Mouse (Mus musculus) gastrocnemius, postnatal 36 days (tissue): Measurements from ENCODE around the gene Ccdc162. TPM values are rescaled to one million over a fixed set of nuclear protein-coding genes. Genes with fewer than 3 reads are reported as not detected.
"Not testable (repeated sequence)": the region's sequence is repeated elsewhere in the genome, so short reads cannot be mapped to it uniquely, and the experiment has no call there.

Source experiments
- DNase-seq, 2 experiments: peaks; one replicate each; pipeline ENCODE4 v3.0.0; 2022
- intact Hi-C: fragments of 180-260 bp; cut with DNase I; formaldehyde crosslinking; loops from one replicate; pipeline ENCODE4 v1.15.1; 2025
- total RNA-seq, 2 experiments: library from RNA; stranded (reverse); gene quantifications; 2 replicates each; pipeline ENCODE4 v1.2.3; 2021

Gene Ccdc162
- total RNA-seq, 2 experiments from 2014 or later = 0.46 to 0.62 TPM

DNA sequence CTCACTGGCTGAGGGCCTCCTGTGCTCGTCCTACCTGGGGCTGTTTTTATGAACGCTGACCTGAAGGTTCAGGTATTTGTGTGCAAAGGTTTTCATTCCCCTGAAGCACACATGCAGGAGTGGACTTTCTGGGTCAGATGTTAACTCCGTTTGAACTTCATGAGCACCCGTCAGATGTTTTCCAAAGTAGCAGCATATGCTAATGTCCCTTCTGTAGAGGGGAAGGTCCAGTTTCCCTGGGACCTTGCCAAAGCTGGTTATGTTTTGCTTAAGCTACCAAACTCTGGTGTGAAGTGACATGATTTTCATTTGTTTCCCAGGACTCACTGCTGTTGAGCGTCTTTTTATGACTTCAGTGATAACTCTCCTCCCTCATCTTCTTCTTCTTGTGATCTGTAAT lies 16.8 kb downstream of the Ccdc162 start:
- DNase-seq = no peak
- intact Hi-C loops = no loop called here

DNA sequence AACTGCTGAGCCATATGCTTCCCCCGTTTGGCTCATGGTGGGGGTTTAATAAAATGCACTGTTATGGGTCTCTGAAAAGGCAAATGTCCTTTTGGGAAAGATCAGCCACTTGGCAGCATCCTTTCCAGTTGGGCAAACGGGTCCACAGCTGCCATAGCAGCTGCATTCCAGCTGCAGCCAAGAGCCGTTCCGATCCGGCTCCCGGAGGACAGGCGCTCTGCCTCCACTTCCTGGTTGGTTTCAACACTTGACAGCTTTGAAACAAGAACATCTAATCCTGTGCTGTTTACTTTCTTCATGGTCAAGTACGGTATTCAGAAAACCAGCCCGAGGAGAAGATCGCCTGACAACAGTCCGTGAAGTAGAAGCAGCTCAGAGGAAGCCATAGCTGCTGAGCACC lies 19.4 kb downstream of the Ccdc162 start:
- intact Hi-C loops = no loop called here
- DNase-seq = no peak

DNA sequence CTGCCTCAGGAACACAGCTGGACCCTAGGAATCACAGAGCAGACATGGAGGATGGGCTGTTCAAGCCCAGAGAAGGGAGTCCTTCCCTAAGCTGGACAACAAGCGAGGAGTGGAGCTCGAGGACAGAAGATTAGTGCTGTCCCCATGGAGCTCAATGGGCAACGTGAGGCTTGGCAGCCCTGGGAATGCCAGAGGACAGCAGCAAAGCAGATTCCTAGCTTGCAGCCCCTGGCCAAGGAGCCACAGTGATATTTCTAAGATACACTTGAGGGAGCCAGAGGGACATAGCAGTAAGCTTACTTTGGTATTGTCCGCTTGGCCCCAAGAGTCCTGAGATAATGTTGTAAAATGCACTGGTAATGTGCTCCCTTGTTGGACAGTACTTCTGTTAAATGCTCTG lies 25.5 kb downstream of the Ccdc162 start:
- no peak for DNase-seq
- intact Hi-C loops = no loop called here

DNA sequence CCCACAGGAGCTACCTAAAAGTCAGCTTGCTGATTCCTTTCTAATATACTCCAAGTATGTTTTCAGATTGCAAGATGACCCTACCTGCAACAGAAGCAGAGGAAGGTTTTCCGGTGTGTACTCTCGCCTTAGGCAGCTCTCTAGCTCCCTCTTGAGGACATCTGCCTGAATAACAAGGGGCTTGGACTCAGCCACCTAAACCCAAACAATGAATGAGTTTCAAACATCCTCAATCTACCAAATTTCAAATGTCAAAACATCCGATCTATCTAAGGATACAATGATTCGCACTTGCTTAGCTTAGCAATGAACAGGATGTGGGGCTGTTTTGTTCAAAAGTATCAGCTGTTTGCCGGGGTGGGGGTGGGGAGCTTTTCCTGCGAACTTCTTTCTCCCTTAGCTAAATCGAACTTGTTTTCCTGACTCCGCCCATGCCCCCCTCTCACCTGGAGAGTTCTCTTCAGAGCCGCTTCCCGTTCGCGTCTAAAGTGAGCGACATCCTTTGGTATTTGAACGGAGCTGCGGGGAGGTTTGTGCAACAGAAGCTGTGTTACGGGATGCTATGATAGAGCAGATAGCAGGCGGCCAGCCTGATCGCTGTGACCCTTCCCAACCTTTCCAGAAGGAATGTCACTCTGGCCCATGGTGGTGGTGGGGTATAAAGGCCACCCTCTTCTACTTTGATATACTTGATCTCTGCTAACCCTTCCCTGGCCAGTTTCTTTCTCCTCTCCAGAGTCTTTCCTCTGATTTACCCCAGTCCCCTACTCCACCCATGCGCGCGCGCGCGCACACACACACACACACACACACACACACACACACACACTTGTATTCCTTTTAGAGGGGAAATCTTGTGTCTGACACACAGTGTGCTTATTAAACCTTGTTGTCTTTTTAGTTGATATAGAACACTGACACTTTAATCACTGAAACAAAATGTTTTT lies 26.2 kb downstream of the Ccdc162 start:
- intact Hi-C loops = loop anchor here (10.0 kb wide), 2 partner anchors 255 to 385 kb away; partner anchors contain the start of genes Ak9 and Fig4
- peak in 1 of 2 experiments; percentile 42 for DNase-seq

DNA sequence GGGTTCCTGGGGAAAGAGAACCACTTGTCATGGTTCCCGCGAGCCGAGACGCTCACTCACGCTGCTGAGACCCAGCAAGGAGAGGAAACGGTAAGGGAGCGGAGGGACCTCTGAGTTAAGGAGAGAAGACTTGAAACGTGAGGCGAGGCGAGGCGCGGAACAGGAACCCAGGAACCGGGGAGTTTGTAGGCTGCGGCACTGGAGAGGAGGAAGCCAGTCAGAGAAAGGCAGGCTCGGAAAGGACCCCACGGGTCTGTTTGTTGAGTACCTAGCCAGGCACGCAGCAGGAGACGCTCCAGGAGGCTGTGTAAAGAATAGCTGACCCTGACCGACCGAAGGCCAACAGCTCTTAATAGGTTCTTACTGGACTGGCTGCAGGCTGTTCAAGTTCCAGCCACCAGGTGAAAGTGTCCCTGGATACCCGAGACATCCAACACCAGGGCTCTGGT lies 31.9 kb downstream of the Ccdc162 start:
- no peak for DNase-seq
- intact Hi-C loops = loop anchor here (1.0 to 10.0 kb wide), 3 partner anchors 166 to 380 kb away; partner anchors contain the start of genes Ak9 and Fig4

DNA sequence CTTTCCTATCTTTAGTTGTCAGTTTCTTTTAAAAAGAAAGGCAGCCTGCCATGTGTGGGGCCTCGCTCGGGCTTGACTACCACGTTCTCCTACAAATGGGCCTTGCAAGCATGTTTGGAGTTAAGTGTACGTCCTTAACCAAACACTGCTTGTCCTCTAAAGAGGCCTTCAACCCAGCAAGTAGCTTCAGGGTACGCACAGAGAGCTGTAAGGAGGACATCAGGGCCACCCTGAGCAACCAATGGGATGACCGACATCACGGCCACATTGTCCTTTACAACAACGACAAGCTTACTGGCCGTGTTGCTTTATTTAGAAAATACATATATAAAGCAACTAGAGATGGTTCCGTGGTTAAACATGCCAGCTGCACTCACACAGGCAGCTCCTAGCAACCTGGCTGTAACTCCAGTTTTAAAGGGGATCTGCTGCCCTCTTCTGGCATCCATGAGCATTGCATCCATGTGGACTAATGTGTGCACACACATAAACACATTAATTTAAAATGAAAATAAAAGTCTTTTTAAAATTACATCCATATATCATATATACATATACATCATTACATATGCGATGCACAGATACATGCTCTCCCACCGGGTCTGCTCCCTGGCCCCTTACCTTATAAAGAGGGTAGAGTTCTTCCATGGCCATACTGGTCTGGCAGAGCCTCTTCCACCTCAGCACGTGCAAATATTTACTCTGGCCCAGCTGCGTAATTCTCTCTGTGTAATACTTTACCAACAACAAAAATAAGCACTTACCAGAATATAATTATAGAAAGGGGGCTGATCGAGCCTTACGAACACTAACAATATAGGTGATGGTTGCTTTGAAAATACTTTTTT lies 33.7 kb downstream of the Ccdc162 start:
- intact Hi-C loops = loop anchor here (10.0 kb wide), 2 partner anchors 248 to 378 kb away; partner anchors contain the start of genes Ak9 and Fig4
- peak; percentile 74 to 82 for DNase-seq

DNA sequence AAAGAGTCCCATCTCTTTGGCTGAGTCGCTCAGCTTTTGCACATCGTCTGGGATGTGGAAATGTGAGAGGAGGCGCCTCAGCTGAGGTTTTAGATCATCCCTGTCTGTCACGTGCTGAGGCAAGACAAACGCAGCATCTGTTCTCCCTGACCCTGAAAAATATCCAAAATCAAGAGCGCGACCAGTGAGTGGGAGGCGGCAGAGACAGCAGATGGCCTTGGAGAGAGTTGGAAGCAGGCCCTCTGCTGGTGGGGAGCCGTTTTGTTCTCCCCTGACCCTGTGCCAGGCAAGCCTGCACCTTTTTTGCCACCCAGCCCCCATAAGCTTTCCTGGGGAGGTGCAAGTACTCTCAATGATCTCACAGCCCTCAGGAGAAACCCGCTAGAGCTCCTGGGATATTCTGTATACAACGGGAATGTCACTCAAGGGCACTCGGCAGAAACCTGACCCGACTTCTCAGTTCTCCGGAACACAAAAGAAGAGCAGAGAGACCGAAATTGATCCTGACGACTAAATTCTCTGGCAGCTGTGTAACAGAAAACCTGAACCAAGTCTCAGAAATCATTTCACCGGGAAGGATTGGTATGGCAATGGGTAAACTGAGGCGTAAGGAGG lies 37.6 kb downstream of the Ccdc162 start:
- DNase-seq = peak; percentile 46 to 55
- intact Hi-C loops = loop anchor here (5.0 kb wide), 1 partner anchor 67 kb away; no protein-coding TSS in a partner anchor

DNA sequence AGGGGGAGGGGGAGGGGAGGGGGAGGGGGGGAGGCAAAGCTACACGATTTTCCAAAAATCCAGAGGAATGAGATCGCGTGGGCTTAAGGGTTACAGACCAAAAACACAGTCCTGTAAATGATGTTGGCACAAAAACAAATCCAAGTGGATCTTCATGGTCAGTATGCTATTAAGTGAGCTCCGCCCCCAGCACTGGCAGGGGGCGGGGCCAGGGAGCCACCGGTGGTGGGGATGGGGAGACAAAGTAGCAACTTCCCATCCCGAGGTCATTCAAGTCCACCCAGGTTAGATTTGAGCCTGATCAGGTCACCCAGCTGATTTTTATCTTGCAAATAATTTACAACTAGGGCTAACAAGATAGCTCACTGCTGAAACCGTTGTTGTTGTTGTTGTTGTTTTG lies 39.0 kb downstream of the Ccdc162 start:
- DNase-seq = no peak
- intact Hi-C loops = loop anchor here (5.0 kb wide), 1 partner anchor 65 kb away; no protein-coding TSS in a partner anchor

DNA sequence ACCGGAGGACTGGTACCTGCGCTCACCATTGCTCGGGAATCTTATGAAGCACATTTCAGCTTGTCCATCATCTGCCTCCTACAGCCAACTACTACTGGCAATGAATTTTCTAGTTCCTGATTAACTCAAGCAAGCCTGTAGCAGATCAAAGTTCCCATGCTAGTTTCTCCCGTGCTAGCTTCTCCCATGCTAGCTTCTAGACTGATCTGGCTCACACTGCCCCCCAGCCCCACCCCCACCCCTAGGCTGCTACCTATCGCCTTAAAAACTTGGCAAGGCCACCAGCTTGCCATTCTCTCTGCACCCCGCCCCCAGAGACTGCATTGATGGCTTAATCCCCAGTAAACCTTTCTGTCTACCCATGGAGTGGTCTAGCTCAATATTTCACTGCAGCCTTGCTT lies 39.8 kb downstream of the Ccdc162 start:
- no peak for DNase-seq
- intact Hi-C loops = loop anchor here (5.0 kb wide), 1 partner anchor 64 kb away; no protein-coding TSS in a partner anchor

DNA sequence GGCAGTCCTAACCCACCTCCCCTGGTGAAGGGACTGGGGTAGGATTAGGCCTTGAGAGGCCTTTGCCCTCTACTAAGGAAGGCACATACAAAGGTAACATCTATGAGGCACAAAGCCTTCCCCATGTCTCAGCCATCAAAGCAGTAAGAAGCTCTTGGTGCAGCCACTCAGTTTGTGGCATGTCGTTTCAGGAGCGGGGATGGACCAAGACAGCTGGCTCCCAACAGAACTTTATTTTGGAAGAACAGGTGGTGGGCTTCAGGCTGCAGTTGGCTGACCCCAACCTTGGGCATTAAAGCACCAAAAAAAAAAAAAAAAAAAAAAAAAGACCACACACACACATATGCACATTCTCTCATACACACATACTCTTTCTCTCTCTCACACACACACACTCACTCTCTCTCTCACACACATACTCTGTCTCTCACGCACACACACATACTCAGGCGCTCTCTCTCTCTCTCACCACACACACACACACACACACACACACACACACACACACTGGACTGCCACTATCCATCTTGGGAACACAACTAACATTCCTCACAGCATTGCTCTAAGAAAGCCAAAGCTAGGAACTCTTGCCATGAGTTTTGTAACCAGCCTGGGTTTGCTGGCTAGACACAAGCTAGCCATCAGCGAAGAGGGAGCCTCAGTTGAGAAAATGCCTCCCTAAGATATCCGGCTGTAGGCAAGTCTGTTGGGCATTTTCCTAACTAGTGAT lies 40.4 kb downstream of the Ccdc162 start:
- DNase-seq = no peak
- intact Hi-C loops = loop anchor here (5.0 kb wide), 1 partner anchor 64 kb away; no protein-coding TSS in a partner anchor

DNA sequence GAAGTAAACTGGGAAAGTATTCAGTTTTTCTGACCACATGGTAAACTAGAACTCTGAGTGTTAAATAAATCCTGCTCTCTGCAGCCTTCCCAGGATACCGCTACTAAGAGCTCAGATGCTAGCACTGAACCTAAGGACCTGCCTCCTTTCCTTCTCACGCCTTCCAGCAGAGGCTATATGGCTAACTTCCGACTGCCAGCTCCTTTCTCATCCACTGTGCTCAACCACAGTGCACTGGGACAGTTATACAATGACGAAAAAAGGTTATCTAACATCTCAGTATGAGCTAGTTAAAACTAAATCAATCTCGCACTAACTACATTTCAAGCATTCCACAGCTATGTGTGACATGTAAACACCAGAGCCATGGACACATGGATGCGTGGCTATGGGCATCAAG lies 41.2 kb downstream of the Ccdc162 start:
- DNase-seq = no peak
- intact Hi-C loops = loop anchor here (5.0 kb wide), 1 partner anchor 63 kb away; no protein-coding TSS in a partner anchor

DNA sequence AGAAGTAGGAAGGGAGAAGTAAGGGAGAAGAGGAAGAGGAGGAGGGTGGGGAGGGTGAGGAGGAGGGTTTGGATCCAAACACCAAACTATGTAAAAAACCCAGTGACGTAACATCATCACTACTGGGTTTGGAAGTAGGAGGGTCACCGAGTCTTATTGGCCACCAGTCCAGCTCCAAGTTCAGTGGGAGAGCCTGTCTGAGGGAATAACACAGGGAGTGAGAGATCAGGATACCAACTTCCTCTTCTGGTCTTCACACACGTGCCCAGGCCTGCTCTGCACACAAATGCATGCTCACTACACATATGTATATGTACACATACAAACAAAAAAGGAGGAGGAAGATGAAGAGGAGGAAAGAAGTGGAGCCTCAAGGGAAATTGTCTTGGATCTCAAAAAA lies 42.1 kb downstream of the Ccdc162 start:
- no peak for DNase-seq
- intact Hi-C loops = no loop called here

DNA sequence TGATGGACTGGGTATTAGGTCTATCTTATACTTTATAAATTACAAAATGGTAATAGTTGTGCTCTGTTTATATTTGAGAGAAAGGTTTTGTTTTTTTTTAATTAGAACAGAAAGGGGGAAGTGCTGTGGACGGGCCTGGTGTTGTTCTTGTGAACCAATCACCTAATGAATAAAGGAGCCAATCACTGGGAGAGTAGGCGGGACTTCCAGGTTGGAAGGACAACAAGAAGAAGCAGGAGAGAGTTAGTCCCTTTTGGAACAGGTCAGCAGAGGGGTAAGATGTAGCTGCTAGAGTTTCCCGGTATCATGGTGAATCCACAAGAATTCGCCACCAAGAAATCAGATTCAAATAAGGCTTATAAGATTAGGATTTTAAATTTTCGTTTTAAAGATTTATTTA lies 46.2 kb downstream of the Ccdc162 start:
- intact Hi-C loops = no loop called here
- no peak for DNase-seq

DNA sequence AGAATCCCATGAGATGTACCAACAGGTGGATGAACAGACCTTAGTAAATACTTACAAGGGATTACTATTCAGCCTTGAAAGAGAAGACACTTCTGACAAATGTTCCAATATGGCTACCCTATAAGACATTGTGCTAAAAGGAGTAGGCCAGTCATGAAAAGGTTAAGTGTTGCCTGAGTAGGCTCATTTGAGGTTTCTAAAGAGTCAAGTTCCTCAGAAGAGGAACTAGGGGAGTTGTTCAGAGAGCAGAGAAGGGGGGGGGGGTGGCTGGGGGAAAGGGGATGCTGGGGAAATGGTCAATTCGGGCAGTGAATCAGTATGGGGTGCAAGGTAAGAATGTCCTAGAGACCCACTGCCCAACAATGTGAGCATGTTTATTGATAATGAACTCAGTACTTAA lies 50.9 kb downstream of the Ccdc162 start:
- no peak for DNase-seq
- intact Hi-C loops = no loop called here

DNA sequence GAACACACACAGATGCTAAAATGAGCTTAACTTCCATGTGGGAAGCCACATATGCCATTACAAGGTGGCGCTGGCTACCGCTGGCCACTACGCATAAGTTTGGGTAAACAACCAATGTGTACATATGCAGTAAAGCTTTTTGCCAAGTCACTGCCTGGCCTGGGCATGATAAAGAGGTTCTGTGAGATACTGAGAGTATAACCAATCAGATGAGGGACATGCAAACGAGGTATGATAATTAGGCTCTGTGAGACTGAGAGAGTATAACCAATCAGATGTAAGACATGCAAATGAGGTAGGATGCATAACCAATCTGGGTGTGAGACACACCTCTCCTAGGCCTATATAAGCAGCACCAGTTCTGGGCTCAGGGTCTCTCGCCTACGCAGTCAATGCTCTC lies 56.8 kb downstream of the Ccdc162 start:
- DNase-seq, intact Hi-C loops: not testable (repeated sequence)

DNA sequence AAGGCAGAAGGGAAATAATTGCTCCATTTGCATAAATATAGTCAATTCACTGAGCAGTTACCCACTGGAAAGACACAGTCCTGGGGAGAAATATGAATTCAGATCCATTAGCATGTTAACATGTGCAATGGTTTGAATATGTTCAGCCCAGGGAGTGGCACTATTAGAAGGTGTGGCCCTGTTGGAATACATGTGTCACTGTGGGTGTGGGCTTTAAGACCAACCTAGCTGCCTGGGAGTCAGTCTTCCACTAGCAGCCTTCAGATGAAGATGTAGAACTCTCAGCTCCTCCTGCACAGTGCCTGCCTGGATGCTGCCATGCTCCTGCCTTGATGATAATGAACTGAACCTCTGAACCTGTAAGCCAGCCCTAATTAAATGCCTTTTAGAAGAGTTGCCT lies 60.8 kb downstream of the Ccdc162 start:
- DNase-seq, intact Hi-C loops: not testable (repeated sequence)

DNA sequence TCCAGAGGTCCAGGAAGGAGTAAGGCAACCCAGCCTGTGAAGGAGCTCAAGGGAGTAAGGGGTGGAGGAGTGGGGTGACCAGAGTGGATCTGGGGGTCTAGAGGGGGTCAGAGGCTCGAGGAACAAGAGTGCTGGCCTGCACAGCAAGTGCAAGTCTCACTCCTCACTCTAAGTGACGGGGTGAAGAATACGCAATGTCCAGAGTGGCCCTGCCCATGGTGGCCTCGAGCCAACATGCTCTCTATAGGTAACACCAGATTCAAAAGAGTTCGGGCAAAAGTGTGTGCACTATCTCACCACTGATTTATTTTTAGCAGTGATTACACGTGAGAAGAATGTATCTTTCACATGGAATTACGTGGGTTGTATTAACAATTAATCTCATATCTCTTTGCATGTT lies 63.4 kb downstream of the Ccdc162 start:
- no peak for DNase-seq
- intact Hi-C loops = no loop called here

DNA sequence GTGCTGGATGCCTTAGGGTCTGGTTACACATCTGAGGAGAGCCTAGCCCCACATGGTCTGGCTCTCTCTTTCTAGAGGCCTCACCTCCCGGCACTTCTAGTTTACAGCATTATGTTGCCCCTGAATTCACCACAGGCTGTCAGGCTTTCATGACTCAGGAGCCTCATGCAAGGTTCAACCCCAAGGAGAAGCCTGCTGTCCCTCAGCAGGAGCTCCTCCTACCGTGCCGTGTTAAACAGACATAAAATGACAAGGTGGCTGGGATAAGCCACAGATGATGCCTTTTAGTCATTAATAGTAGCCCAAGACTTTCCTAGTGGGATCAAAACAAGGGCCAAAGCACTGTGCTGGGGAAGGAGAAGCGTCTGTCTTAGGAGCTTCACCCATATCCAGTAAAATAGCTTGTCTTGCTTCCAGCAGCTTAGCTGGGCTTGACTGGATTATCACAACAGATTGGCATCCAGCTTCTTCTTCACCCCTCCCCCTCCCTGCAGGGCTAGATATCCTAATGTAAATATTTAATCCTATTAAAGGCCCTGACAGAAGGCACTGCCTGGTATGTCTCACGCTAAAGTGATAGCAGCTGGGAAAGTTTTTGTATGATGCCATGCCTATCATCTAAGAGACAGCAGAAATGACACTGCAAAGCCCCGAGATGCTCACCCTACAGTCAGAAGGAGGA lies 64.2 kb downstream of the Ccdc162 start:
- intact Hi-C loops = no loop called here
- no peak for DNase-seq

DNA sequence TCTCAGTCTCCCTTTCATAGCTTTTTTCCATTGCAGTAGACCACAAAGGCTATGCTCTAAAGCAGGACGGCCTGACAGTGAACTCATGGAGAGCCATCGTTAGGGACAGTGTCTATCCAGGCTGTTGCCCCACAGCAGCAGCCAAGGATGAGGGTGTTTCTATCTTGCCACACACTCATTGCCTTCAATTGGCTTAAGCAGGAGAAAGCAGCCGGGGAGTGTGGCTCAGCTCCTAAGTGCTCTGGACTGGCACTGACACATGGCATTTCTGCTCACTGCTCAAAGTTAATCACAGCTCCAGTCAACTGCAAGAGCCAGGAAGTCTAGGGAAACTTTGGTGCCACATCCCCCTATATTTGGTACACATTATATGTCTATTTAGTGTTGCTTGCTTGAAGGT lies 64.9 kb downstream of the Ccdc162 start:
- DNase-seq = no peak
- intact Hi-C loops = no loop called here
